Mouse (Mus musculus) forebrain, embryonic 13.5 days (tissue): ENCODE results near the gene Gm21981. TPM values are rescaled to one million over a fixed set of nuclear protein-coding genes. Genes with fewer than 3 reads are reported as not detected.
"Not testable (repeated sequence)": the region's sequence is repeated elsewhere in the genome, so short reads cannot be mapped to it uniquely, and the experiment has no call there.

Experiments
- ATAC-seq: fragments of 200-750 bp; cut with Nextera tagmentation; 2 replicates; pipeline ENCODE4 v1.8.0; 2017
- H3K27ac ChIP-seq: fragments of 300-500 bp; sonication (generic); 2 replicates; pipeline ENCODE4 v1.5.1; 2015; ENCODE audit warnings: inconsistent platforms, mild to moderate bottlenecking, moderate library complexity
- H3K27me3 ChIP-seq: fragments of 300-500 bp; sonication (generic); 2 replicates; pipeline ENCODE4 v1.6.1; 2015; ENCODE audit warnings: mild to moderate bottlenecking, inconsistent platforms
- H3K36me3 ChIP-seq: fragments of 300-500 bp; sonication (generic); 2 replicates; pipeline ENCODE4 v1.6.1; 2015; ENCODE audit warnings: mild to moderate bottlenecking, inconsistent platforms; ENCODE audit not compliant: poor library complexity, severe bottlenecking
- H3K4me1 ChIP-seq: fragments of 300-500 bp; sonication (generic); 2 replicates; pipeline ENCODE4 v1.6.1; 2015; ENCODE audit warnings: inconsistent platforms
- H3K4me2 ChIP-seq: fragments of 300-500 bp; sonication (generic); 2 replicates; pipeline ENCODE4 v1.6.1; 2015; ENCODE audit warnings: inconsistent platforms, mild to moderate bottlenecking, moderate library complexity
- H3K4me3 ChIP-seq: fragments of 300-500 bp; sonication (generic); 2 replicates; pipeline ENCODE4 v1.5.1; 2015; ENCODE audit warnings: mild to moderate bottlenecking, inconsistent platforms
- H3K9ac ChIP-seq: fragments of 300-500 bp; sonication (generic); 2 replicates; pipeline ENCODE4 v1.6.1; 2015; ENCODE audit warnings: mild to moderate bottlenecking, inconsistent platforms
- H3K9me3 ChIP-seq: fragments of 300-500 bp; sonication (generic); replicated peaks from 2 replicates; pipeline ENCODE4 v1.6.1; 2016; ENCODE audit warnings: inconsistent platforms
- WGBS: fragments of 180-500 bp; shearing (Covaris S2); methylation state at CpG from one replicate; pipeline ENCODE4 v1.1.7; 2015; 5-methylcytosine and 5-hydroxymethylcytosine counted together
- polyA plus RNA-seq: library from polyadenylated mRNA; unstranded; fragments of >200 nt; fragmentation: Nextera tagmentation; extraction: Ambion mirVana; gene quantifications from 2 replicates; pipeline ENCODE4 v1.2.1, GENCODE M21; 2015

Gm21981 gene
- polyA plus RNA-seq, 1 experiment from 2014 or later: 0.21 TPM

DNA sequence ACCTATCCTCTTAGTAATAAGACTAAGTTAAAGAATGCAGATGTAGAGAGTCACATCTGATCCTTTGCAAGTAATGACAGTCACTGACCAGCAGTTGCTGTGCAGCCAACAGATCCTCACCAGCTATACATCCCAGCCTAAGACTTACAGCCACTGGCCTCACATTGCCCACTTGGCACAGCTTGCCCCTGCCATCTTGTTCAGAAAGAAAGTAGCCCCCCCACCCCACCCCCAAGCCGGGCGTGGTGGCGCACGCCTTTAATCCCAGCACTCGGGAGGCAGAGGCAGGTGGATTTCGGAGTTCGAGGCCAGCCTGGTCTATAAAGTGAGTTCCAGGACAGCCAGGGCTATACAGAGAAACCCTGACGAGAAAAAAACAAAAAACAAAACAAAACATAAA is 39.9 kb downstream of the Gm21981 start:
- H3K27ac ChIP-seq, H3K4me1 ChIP-seq, H3K9me3 ChIP-seq, H3K9ac ChIP-seq, ATAC-seq, H3K4me2 ChIP-seq, H3K4me3 ChIP-seq, H3K36me3 ChIP-seq, H3K27me3 ChIP-seq: not testable (repeated sequence)
- 95% methylated on average over 8 of the region's 8 CpGs for WGBS

DNA sequence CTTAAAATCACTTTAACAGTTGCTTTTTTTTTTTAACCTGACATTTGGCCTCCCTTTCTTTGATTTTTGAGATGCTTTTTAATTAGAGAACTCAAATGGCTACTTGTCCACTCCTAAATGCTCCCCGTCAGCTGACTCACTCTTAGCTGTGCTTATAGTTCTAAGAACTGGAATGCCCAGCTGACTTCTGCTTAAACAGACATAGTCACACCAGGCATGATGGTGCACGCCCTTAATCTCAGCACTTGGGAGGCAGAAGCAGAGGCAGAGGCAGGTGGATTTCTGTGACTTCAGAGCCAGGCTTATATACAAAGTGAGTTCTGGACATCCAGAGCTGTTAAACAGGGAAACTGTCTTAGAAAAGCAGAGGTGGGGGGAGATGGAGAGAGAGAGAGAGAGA is 42.3 kb downstream of the Gm21981 start:
- Histone ChIP-seq H3K9me3 (no peaks in the 10 kb centered on the region), H3K36me3 (peaks cover 7% of the 10 kb centered on the region), H3K4me2 (no peak overlapping the region), H3K4me3 (no peak overlapping the region), H3K4me1 (peaks cover 16% of the 10 kb centered on the region), H3K9ac (no peak overlapping the region), H3K27ac (no peak overlapping the region), H3K27me3 (no peaks in the 10 kb centered on the region)
- 62% methylated on average over 2 of the region's 2 CpGs for WGBS
- no peak for ATAC-seq

DNA sequence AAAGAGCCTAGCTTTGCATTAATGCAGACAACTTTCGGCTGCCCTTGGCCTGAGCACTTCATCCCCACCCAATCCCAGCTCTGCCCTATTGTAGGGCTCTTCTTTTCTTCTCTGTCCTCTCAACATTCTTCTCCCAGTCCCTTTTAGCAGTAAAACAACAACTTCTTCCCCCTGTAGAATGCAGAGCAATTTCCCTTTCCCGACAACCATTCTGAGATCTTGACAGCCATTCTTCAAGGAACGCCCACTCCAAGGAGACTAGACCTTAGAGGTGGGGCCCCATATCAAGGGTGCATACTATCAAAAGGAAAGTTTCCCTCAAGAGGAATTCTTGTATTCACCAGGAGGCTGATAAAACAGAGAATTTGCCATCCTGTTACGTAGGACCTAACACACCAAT is 45.3 kb downstream of the Gm21981 start:
- Histone ChIP-seq H3K4me2 (peak overlapping the region; percentile 24; the same call in 1 of the 2 replicates), H3K9ac (no peak overlapping the region), H3K27ac (0 out of 2 replicates have a peak overlapping the region, but pooled peaks have one; percentile 25), H3K36me3 (peaks cover 7% of the 10 kb centered on the region), H3K9me3 (no peaks in the 10 kb centered on the region), H3K4me1 (peaks cover 19% of the 10 kb centered on the region), H3K4me3 (no peak overlapping the region), H3K27me3 (no peaks in the 10 kb centered on the region)
- ATAC-seq: no peak
- 28% methylated on average over 4 of the region's 4 CpGs for WGBS

DNA sequence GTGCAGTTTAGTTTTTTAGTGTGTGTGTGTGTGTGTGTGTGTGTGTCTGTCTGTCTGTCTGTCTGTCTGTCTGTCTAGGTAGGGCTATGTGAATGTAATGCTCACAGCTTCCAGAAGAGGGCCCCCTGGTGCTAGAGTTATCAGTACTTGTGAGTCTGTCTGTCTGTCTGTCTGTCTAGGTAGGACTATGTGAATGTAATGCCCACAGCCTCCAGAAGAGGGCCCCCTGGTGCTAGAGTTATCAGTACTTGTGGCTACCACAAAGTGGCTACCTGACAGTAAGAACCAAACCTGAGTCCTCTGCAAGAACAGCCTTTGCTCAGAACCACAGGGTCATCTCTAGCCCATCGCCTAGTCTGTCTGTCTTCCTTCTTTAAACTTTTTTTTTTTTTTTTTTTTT is 47.6 kb downstream of the Gm21981 start:
- Histone ChIP-seq H3K9ac (no peak overlapping the region), H3K9me3 (no peaks in the 10 kb centered on the region)
- 75% methylated on average over 1 of the region's 1 CpGs for WGBS

DNA sequence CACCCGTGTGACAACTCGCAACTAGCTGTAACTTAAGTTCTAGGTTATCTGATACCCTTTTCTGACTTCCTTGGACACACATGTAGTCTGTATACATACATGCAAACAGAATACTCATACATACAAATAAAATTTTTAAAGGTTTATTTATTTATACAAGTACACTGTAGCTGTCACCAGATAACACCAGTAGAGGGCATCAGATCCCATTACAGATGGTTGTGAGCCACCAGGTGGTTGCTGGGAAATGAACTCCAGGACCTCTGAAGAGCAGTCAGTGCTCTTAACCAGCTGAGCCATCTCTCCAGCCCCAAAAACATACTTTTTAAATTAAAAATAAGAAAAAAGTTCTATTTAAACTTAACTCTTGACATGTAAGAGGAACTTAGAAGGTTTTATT is 51.3 kb downstream of the Gm21981 start:
- Histone ChIP-seq H3K4me3 (no peak overlapping the region), H3K4me2 (no peak overlapping the region), H3K9me3 (no peaks in the 10 kb centered on the region), H3K27ac (no peak overlapping the region), H3K27me3 (no peaks in the 10 kb centered on the region), H3K9ac (no peak overlapping the region), H3K36me3 (no peaks in the 10 kb centered on the region), H3K4me1 (peaks cover 7% of the 10 kb centered on the region)
- no peak for ATAC-seq
- WGBS: 86% methylated on average over 2 of the region's 2 CpGs

More for the DNA sequence above, 47.6 kb downstream of the Gm21981 start:
- Histone ChIP-seq H3K27me3 (no peaks in the 10 kb centered on the region), H3K4me1 (peaks cover 16% of the 10 kb centered on the region), H3K27ac (no peak overlapping the region), H3K4me3 (no peak overlapping the region), H3K4me2 (no peak overlapping the region), H3K36me3 (no peaks in the 10 kb centered on the region)
- no peak for ATAC-seq

Other genes with a start within 250 kb of the Gm21981 start
- gene Taf8, start 192.2 kb downstream of the Gm21981 start, polyA plus RNA-seq: 26.5 and 31.0 TPM in 2 replicates
- gene Ccnd3, start 189.4 kb downstream of the Gm21981 start, polyA plus RNA-seq: 67.6 and 75.8 TPM in 2 replicates
- 29.7 and 33.2 TPM in 2 replicates for gene Bysl, start 83.0 kb downstream of the Gm21981 start, polyA plus RNA-seq
- gene Med20, start 82.9 kb downstream of the Gm21981 start, polyA plus RNA-seq: 42.6 and 45.2 TPM in 2 replicates
- gene Gm20517, start 82.9 kb downstream of the Gm21981 start, polyA plus RNA-seq: 1.7 and 3.0 TPM in 2 replicates
- gene Usp49, start 63.8 kb downstream of the Gm21981 start, polyA plus RNA-seq: 10.2 and 11.2 TPM in 2 replicates
- 295 and 350 TPM in 2 replicates for gene Tomm6, start 6.1 kb downstream of the Gm21981 start, polyA plus RNA-seq
- gene Frs3, start 5.4 kb downstream of the Gm21981 start, polyA plus RNA-seq: 11.6 and 11.8 TPM in 2 replicates
- not detected in 2 replicates for gene Prickle4, start 281 bp upstream of the Gm21981 start, polyA plus RNA-seq
- not detected in 2 replicates for gene Pgc, start 32.4 kb upstream of the Gm21981 start, polyA plus RNA-seq
- 1.5 and 1.7 TPM in 2 replicates for gene Tfeb, start 42.6 kb upstream of the Gm21981 start, polyA plus RNA-seq
- 2.6 and 3.1 TPM in 2 replicates for gene Mdfi, start 140.2 kb upstream of the Gm21981 start, polyA plus RNA-seq
- 13.4 and 15.6 TPM in 2 replicates for gene Foxp4, start 230.2 kb upstream of the Gm21981 start, polyA plus RNA-seq